Mouse (Mus musculus): ENCODE results near the gene Wdr11.

DNA sequence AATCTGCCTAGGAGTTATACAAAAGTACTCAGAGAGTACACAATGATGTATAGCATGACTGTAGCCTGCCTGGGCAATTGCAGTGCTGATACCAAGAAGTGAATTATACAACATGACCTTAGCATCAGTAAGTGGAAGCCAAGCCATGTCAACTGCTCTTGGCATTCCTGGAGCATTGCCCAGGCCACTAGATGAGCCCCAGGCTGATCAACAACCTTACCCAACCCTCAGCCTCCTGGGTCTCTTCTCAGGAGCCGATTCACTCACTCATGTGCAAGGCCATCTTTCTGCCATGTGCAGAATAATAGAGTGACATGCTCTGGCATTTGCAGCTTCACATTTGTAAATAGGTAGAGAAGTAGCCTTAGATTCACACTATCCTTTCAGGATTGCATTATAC lies 24.1 kb upstream of the Wdr11 start:
- TF ChIP-seq CTCF (conservative IDR thresholded peaks at IDR 0.05; ENCODE audit: insufficient read depth, insufficient read length, low read depth, low read length) (no peak), POLR2A (IDR thresholded peaks at IDR 0.05; ENCODE audit: low read depth, low read length) (no peak)
